Mouse (Mus musculus) forebrain, embryonic 13.5 days (tissue): ENCODE results near the gene Actl6b. TPM values are rescaled to one million over a fixed set of nuclear protein-coding genes. Genes with fewer than 3 reads are reported as not detected.
"Not testable (repeated sequence)": the region's sequence is repeated elsewhere in the genome, so short reads cannot be mapped to it uniquely, and the experiment has no call there.

ENCODE experiments used
- ATAC-seq: fragments of 200-750 bp; cut with Nextera tagmentation; 2 replicates; pipeline ENCODE4 v1.8.0; 2017
- H3K27ac ChIP-seq: fragments of 300-500 bp; sonication (generic); 2 replicates; pipeline ENCODE4 v1.5.1; 2015; ENCODE audit warnings: inconsistent platforms, mild to moderate bottlenecking, moderate library complexity
- H3K27me3 ChIP-seq: fragments of 300-500 bp; sonication (generic); 2 replicates; pipeline ENCODE4 v1.6.1; 2015; ENCODE audit warnings: mild to moderate bottlenecking, inconsistent platforms
- H3K36me3 ChIP-seq: fragments of 300-500 bp; sonication (generic); 2 replicates; pipeline ENCODE4 v1.6.1; 2015; ENCODE audit warnings: mild to moderate bottlenecking, inconsistent platforms; ENCODE audit not compliant: poor library complexity, severe bottlenecking
- H3K4me1 ChIP-seq: fragments of 300-500 bp; sonication (generic); 2 replicates; pipeline ENCODE4 v1.6.1; 2015; ENCODE audit warnings: inconsistent platforms
- H3K4me2 ChIP-seq: fragments of 300-500 bp; sonication (generic); 2 replicates; pipeline ENCODE4 v1.6.1; 2015; ENCODE audit warnings: inconsistent platforms, mild to moderate bottlenecking, moderate library complexity
- H3K4me3 ChIP-seq: fragments of 300-500 bp; sonication (generic); 2 replicates; pipeline ENCODE4 v1.5.1; 2015; ENCODE audit warnings: mild to moderate bottlenecking, inconsistent platforms
- H3K9ac ChIP-seq: fragments of 300-500 bp; sonication (generic); 2 replicates; pipeline ENCODE4 v1.6.1; 2015; ENCODE audit warnings: mild to moderate bottlenecking, inconsistent platforms
- H3K9me3 ChIP-seq: fragments of 300-500 bp; sonication (generic); replicated peaks from 2 replicates; pipeline ENCODE4 v1.6.1; 2016; ENCODE audit warnings: inconsistent platforms
- WGBS: fragments of 180-500 bp; shearing (Covaris S2); methylation state at CpG from one replicate; pipeline ENCODE4 v1.1.7; 2015; 5-methylcytosine and 5-hydroxymethylcytosine counted together
- microRNA-seq: library from miRNA; unstranded; fragments of <30 nt; microRNA quantifications from one replicate; pipeline ENCODE4, GENCODE M21; 2016
- polyA plus RNA-seq: library from polyadenylated mRNA; unstranded; fragments of >200 nt; fragmentation: Nextera tagmentation; extraction: Ambion mirVana; gene quantifications from 2 replicates; pipeline ENCODE4 v1.2.1, GENCODE M21; 2015

Gene Actl6b
- polyA plus RNA-seq, 1 experiment from 2014 or later = 144 TPM

DNA sequence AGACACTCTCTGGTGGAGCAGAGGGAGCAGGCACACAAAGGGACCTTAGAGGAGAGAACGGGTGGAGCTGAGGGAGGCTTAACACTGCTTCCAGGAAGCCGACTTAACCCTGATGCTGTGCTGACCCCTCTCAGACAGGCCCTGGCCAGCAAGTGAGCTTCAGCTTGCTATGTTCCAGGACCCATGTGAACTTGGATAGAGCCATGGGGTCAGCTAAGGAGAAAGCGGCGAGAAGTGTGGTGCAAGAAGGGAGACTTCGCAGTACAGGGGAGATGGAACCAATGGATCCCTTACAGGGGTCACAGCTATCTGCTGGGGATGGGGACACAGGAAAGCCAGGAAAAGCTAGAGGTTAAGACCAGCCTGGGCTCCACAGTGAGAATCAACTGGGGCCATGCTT lies 59.8 kb downstream of the Actl6b start:
- H3K4me3 ChIP-seq = no peak overlapping the region
- H3K4me1 ChIP-seq = peaks cover 7% of the 10 kb centered on the region; the same call in 1 of the 2 replicates
- 67% methylated on average over 5 of the region's 5 CpGs for WGBS
- H3K9me3 ChIP-seq = no peaks in the 10 kb centered on the region
- no peak overlapping the region for H3K9ac ChIP-seq
- no peak for ATAC-seq
- H3K4me2 ChIP-seq = no peak overlapping the region
- peaks cover 12% of the 10 kb centered on the region for H3K27me3 ChIP-seq
- no peak overlapping the region for H3K27ac ChIP-seq
- H3K36me3 ChIP-seq = no peaks in the 10 kb centered on the region

DNA sequence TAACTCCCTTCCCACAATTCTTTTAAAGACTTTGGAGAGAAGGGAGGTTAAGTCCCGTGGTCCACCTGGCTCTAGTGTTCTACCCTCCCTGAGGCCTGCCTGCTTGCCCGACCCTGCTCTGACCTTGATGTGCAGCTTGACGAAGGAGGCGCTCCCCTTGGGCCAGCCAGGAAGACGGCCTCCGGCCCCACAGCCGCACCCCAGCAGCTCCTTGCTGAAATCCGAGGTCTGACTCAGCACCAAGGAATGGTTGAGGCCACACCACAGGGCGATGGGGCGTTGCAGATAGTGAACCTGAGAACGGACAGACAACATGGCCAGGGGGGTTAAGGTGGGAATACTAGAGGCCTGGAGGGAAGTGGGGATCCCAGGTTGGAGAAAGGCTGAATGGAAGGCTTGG lies 60.2 kb downstream of the Actl6b start, which contains the start of gene Pcolce:
Gene Pcolce (minus strand): TSS at position 235 of the 400 bp plus-strand sequence.
- H3K27me3 ChIP-seq = peaks cover 11% of the 10 kb centered on the region
- 0 out of 2 replicates have a peak, but pooled peaks cover 3% of the 10 kb centered on the region for H3K4me1 ChIP-seq
- no peaks in the 10 kb centered on the region for H3K9me3 ChIP-seq
- ATAC-seq = no peak
- no peak within 1 kb of the TSS for H3K4me3 ChIP-seq
- no peaks in the 10 kb centered on the region for H3K36me3 ChIP-seq
- H3K4me2 ChIP-seq = no peak within 1 kb of the TSS
- peak within 1 kb of the TSS; percentile 38; the same call in 1 of the 2 replicates for H3K9ac ChIP-seq
- WGBS = 72% methylated on average over 11 of the region's 11 CpGs
- H3K27ac ChIP-seq = no peak within 1 kb of the TSS

DNA sequence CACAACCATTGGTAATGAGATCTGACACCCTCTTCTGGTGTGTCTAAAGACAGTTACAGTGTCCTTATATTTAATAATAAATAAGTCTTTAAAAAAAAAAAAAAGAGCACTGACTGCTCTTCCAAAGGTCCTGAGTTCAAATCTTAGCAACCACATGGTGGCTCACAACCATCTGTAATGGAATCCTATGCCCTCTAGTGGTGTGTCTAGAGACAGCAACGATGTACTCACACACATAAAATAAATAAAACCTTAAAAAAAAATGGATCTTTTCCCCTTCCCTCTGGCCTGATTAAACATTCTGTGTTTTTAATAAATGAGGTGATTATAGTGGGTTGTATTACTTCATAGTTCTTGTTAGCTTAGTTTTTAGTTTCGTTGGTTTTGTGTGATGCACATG lies 61.6 kb downstream of the Actl6b start:
- not testable (repeated sequence) for H3K9ac ChIP-seq, H3K27ac ChIP-seq, H3K36me3 ChIP-seq, H3K4me3 ChIP-seq, H3K27me3 ChIP-seq, H3K9me3 ChIP-seq, ATAC-seq, H3K4me1 ChIP-seq, H3K4me2 ChIP-seq
- 91% methylated on average over 2 of the region's 2 CpGs for WGBS

DNA sequence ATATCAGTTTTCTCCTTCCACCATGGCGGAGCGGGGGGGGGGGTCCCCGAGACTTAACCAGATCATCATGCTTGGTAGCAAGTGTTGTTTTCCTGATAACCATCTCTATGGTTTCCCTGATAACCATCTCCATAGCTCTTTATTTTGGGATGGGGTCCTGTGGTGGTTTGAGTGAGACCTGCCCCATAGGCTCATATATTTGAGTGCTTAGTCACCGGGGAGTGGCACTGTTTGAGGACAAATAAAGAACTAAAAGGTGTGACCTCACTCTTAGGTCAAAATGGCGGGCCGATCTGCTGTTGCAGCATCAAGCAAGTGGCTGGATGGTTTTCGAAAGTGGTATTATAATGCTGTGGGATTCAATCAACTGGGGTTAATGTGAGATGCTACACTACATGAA lies 62.0 kb downstream of the Actl6b start:
- Histone ChIP-seq H3K9ac (no peak overlapping the region), H3K4me2 (no peak overlapping the region), H3K9me3 (no peaks in the 10 kb centered on the region), H3K27me3 (0 out of 2 replicates have a peak, but pooled peaks cover 4% of the 10 kb centered on the region), H3K36me3 (no peaks in the 10 kb centered on the region), H3K27ac (no peak overlapping the region), H3K4me3 (no peak overlapping the region), H3K4me1 (no peaks in the 10 kb centered on the region)
- ATAC-seq = no peak
- 88% methylated on average over 7 of the region's 7 CpGs for WGBS

Small RNAs within 50 kb of the gene (microRNA-seq; reads per million reads assigned to microRNA genes)
- 0.80 reads per million for gene Mir6418

Other genes with a start within 250 kb of the Actl6b start
- 145 and 150 TPM in 2 replicates for gene Srrt, start 245.8 kb upstream of the Actl6b start, polyA plus RNA-seq
- gene Trip6, start 239.1 kb upstream of the Actl6b start, polyA plus RNA-seq = 30.8 and 35.3 TPM in 2 replicates
- gene Slc12a9, start 219.9 kb upstream of the Actl6b start, polyA plus RNA-seq = 14.4 and 16.9 TPM in 2 replicates
- 8.6 and 10.1 TPM in 2 replicates for gene Ephb4, start 203.4 kb upstream of the Actl6b start, polyA plus RNA-seq
- 0.08 and 0.12 TPM in 2 replicates for gene Zan, start 76.5 kb upstream of the Actl6b start, polyA plus RNA-seq
- 75.6 and 82.9 TPM in 2 replicates for gene Pop7, start 51.0 kb upstream of the Actl6b start, polyA plus RNA-seq
- 16.1 and 17.5 TPM in 2 replicates for gene Gigyf1, start 35.0 kb upstream of the Actl6b start, polyA plus RNA-seq
- 0.35 TPM in 1 of 2 replicates, not detected in the other for gene Epo, start 20.3 kb upstream of the Actl6b start, polyA plus RNA-seq
- gene Gnb2, start 20.0 kb upstream of the Actl6b start, polyA plus RNA-seq = 483 and 508 TPM in 2 replicates
- 1.2 and 1.5 TPM in 2 replicates for gene Tfr2, start 16.3 kb downstream of the Actl6b start, polyA plus RNA-seq
- gene Mospd3, start 47.5 kb downstream of the Actl6b start, polyA plus RNA-seq = 31.1 and 31.9 TPM in 2 replicates
- gene Pcolce, start 60.3 kb downstream of the Actl6b start, polyA plus RNA-seq = 6.9 and 7.1 TPM in 2 replicates
- gene Fbxo24, start 75.5 kb downstream of the Actl6b start, polyA plus RNA-seq = 0.14 and 0.22 TPM in 2 replicates
- gene Lrch4, start 75.6 kb downstream of the Actl6b start, polyA plus RNA-seq = 24.5 and 25.0 TPM in 2 replicates
- gene Gm20605, start 75.7 kb downstream of the Actl6b start, polyA plus RNA-seq = 7.3 and 10.8 TPM in 2 replicates
- 7.7 and 8.3 TPM in 2 replicates for gene Sap25, start 87.8 kb downstream of the Actl6b start, polyA plus RNA-seq
- 0.08 TPM in 1 of 2 replicates, not detected in the other for gene Irs3, start 92.2 kb downstream of the Actl6b start, polyA plus RNA-seq
- 22.8 and 23.4 TPM in 2 replicates for gene Agfg2, start 131.2 kb downstream of the Actl6b start, polyA plus RNA-seq
- 25.0 and 26.5 TPM in 2 replicates for gene Nyap1, start 188.1 kb downstream of the Actl6b start, polyA plus RNA-seq
- gene Tsc22d4, start 192.2 kb downstream of the Actl6b start, polyA plus RNA-seq = 64.3 and 71.0 TPM in 2 replicates
- 38.3 and 45.0 TPM in 2 replicates for gene Ppp1r35, start 225.3 kb downstream of the Actl6b start, polyA plus RNA-seq
- gene Mepce, start 234.1 kb downstream of the Actl6b start, polyA plus RNA-seq = 10.3 and 12.3 TPM in 2 replicates
- gene Zcwpw1, start 234.3 kb downstream of the Actl6b start, polyA plus RNA-seq = 12.7 and 15.4 TPM in 2 replicates